Mouse (Mus musculus) right cerebral cortex, postnatal 14 days (tissue): ENCODE measurements at regions not wholly inside any gene's neighbourhood (a gene's known extent, or its start where the extent isn't known, plus 50 kb on each side); places are given as distances from the start of the nearest gene placed in this dataset.

Source experiments
- DNase-seq: peaks from one replicate; pipeline ENCODE4 v3.0.0; 2022

GRCm38 (mm10) chr17:22795213-22795612 lies 71.7 kb downstream of the Zfp945 start:
- DNase-seq = no peak

GRCm38 (mm10) chr17:22784481-22784880 lies 82.5 kb downstream of the Zfp945 start:
- DNase-seq = no peak

GRCm38 (mm10) chr17:22745736-22746135 lies 121.2 kb downstream of the Zfp945 start:
- DNase-seq = no peak

- DNase-seq = peak; percentile 53
Measured at GRCm38 (mm10) chr17:22739581-22740178, 127.3 kb downstream of the Zfp945 start.

GRCm38 (mm10) chr17:22739173-22739572 lies 127.8 kb downstream of the Zfp945 start:
- no peak for DNase-seq

GRCm38 (mm10) chr17:22736360-22736759 lies 130.6 kb downstream of the Zfp945 start:
- no peak for DNase-seq
